Mouse (Mus musculus): ENCODE results near the gene Tssc4. TPM values are rescaled to one million over a fixed set of nuclear protein-coding genes. Genes with fewer than 3 reads are reported as not detected.

Tssc4 gene
- polyA plus RNA-seq, 1 experiment from 2014 or later, result 32.8 TPM

GRCm38 (mm10) chr7:143025496-143025895 lies 43.6 kb upstream of the Tssc4 start:
- no peak overlapping the region for H3K27ac ChIP-seq (ENCODE audit: low read depth, low read length)
- no peak for ATAC-seq
- 87% methylated on average over 3 of the region's 3 CpGs for WGBS

GRCm38 (mm10) chr7:143027196-143027595 lies 41.9 kb upstream of the Tssc4 start:
- Histone ChIP-seq H3K9me3 (ENCODE audit: control insufficient read depth) (no peaks in the 10 kb centered on the region), H3K27ac (ENCODE audit: low read depth, low read length) (no peak overlapping the region), H3K4me2 (replicated peaks; ENCODE audit: low read depth) (no peak overlapping the region), H3K9ac (ENCODE audit: low read depth, low read length) (no peak overlapping the region), H3K4me3 (ENCODE audit: low read depth, low read length) (no peak overlapping the region), H3K27me3 (replicated peaks; ENCODE audit: control insufficient read depth, insufficient read depth, low read length) (no peaks in the 10 kb centered on the region; the same call in 1 of the 2 replicates), H3K4me1 (replicated peaks; ENCODE audit: control insufficient read depth, insufficient read depth, low read length) (no peaks in the 10 kb centered on the region), H3K36me3 (ENCODE audit: control insufficient read depth, insufficient read depth) (no peaks in the 10 kb centered on the region)
- WGBS, result 87% methylated on average over 4 of the region's 4 CpGs
- no peak for ATAC-seq
- no peak for TF ChIP-seq CTCF (IDR thresholded peaks at IDR 0.05; ENCODE audit: low read depth)

More at GRCm38 (mm10) chr7:143025496-143025895, 43.6 kb upstream of the Tssc4 start:
- Histone ChIP-seq H3K27me3 (replicated peaks; ENCODE audit: control insufficient read depth, insufficient read depth, low read length) (no peaks in the 10 kb centered on the region; the same call in 1 of the 2 replicates), H3K4me3 (ENCODE audit: low read depth, low read length) (no peak overlapping the region), H3K4me2 (replicated peaks; ENCODE audit: low read depth) (no peak overlapping the region), H3K36me3 (ENCODE audit: control insufficient read depth, insufficient read depth) (no peaks in the 10 kb centered on the region), H3K4me1 (replicated peaks; ENCODE audit: control insufficient read depth, insufficient read depth, low read length) (0 out of 2 replicates have a peak, but pooled peaks cover 3% of the 10 kb centered on the region), H3K9ac (ENCODE audit: low read depth, low read length) (no peak overlapping the region), H3K9me3 (ENCODE audit: control insufficient read depth) (no peaks in the 10 kb centered on the region)
- no peak for TF ChIP-seq CTCF (IDR thresholded peaks at IDR 0.05; ENCODE audit: low read depth)

- H3K9me3 ChIP-seq (ENCODE audit: control insufficient read depth), result no peaks in the 10 kb centered on the region
- WGBS, result 59% methylated on average over 1 of the region's 1 CpGs
- no peak overlapping the region for H3K4me2 ChIP-seq (replicated peaks; ENCODE audit: low read depth)
- no peaks in the 10 kb centered on the region for H3K36me3 ChIP-seq (ENCODE audit: control insufficient read depth, insufficient read depth)
- H3K27ac ChIP-seq (ENCODE audit: low read depth, low read length), result no peak overlapping the region
- H3K9ac ChIP-seq (ENCODE audit: low read depth, low read length), result no peak overlapping the region
- no peaks in the 10 kb centered on the region for H3K4me1 ChIP-seq (replicated peaks; ENCODE audit: control insufficient read depth, insufficient read depth, low read length)
- H3K27me3 ChIP-seq (replicated peaks; ENCODE audit: control insufficient read depth, insufficient read depth, low read length), result no peaks in the 10 kb centered on the region; the same call in 1 of the 2 replicates
- H3K4me3 ChIP-seq (ENCODE audit: low read depth, low read length), result no peak overlapping the region
- ATAC-seq, result no peak
- TF ChIP-seq CTCF (IDR thresholded peaks at IDR 0.05; ENCODE audit: low read depth), result no peak
These were observed 37.2 kb upstream of the Tssc4 start for GRCm38 (mm10) chr7:143031816-143032215.

GRCm38 (mm10) chr7:143033581-143033980 lies 35.5 kb upstream of the Tssc4 start:
- no peak for ATAC-seq
- no peak overlapping the region for H3K27ac ChIP-seq (ENCODE audit: low read depth, low read length)
- 84% methylated on average over 4 of the region's 4 CpGs for WGBS
- no peaks in the 10 kb centered on the region for H3K4me1 ChIP-seq (replicated peaks; ENCODE audit: control insufficient read depth, insufficient read depth, low read length)
- no peak overlapping the region for H3K4me2 ChIP-seq (replicated peaks; ENCODE audit: low read depth)
- H3K36me3 ChIP-seq (ENCODE audit: control insufficient read depth, insufficient read depth), result no peaks in the 10 kb centered on the region
- no peak overlapping the region for H3K9ac ChIP-seq (ENCODE audit: low read depth, low read length)
- H3K4me3 ChIP-seq (ENCODE audit: low read depth, low read length), result no peak overlapping the region
- TF ChIP-seq CTCF (IDR thresholded peaks at IDR 0.05; ENCODE audit: low read depth), result no peak
- peaks cover 2% of the 10 kb centered on the region; the same call in 1 of the 2 replicates for H3K27me3 ChIP-seq (replicated peaks; ENCODE audit: control insufficient read depth, insufficient read depth, low read length)
- H3K9me3 ChIP-seq (ENCODE audit: control insufficient read depth), result no peaks in the 10 kb centered on the region

GRCm38 (mm10) chr7:143034112-143034511 lies 34.9 kb upstream of the Tssc4 start:
- ATAC-seq, result no peak
- H3K36me3 ChIP-seq (ENCODE audit: control insufficient read depth, insufficient read depth), result no peaks in the 10 kb centered on the region
- H3K27me3 ChIP-seq (replicated peaks; ENCODE audit: control insufficient read depth, insufficient read depth, low read length), result peaks cover 3% of the 10 kb centered on the region; the same call in 1 of the 2 replicates
- no peak for TF ChIP-seq CTCF (IDR thresholded peaks at IDR 0.05; ENCODE audit: low read depth)
- no peak overlapping the region for H3K9ac ChIP-seq (ENCODE audit: low read depth, low read length)
- no peaks in the 10 kb centered on the region for H3K9me3 ChIP-seq (ENCODE audit: control insufficient read depth)
- WGBS, result 89% methylated on average over 2 of the region's 2 CpGs
- no peak overlapping the region for H3K4me2 ChIP-seq (replicated peaks; ENCODE audit: low read depth)
- H3K4me3 ChIP-seq (ENCODE audit: low read depth, low read length), result no peak overlapping the region
- no peaks in the 10 kb centered on the region for H3K4me1 ChIP-seq (replicated peaks; ENCODE audit: control insufficient read depth, insufficient read depth, low read length)
- no peak overlapping the region for H3K27ac ChIP-seq (ENCODE audit: low read depth, low read length)

- Histone ChIP-seq H3K36me3 (ENCODE audit: control insufficient read depth, insufficient read depth) (no peaks in the 10 kb centered on the region), H3K4me2 (replicated peaks; ENCODE audit: low read depth) (no peak overlapping the region), H3K4me3 (ENCODE audit: low read depth, low read length) (no peak overlapping the region), H3K9ac (ENCODE audit: low read depth, low read length) (no peak overlapping the region), H3K4me1 (replicated peaks; ENCODE audit: control insufficient read depth, insufficient read depth, low read length) (no peaks in the 10 kb centered on the region), H3K27ac (ENCODE audit: low read depth, low read length) (no peak overlapping the region), H3K9me3 (ENCODE audit: control insufficient read depth) (no peaks in the 10 kb centered on the region), H3K27me3 (replicated peaks; ENCODE audit: control insufficient read depth, insufficient read depth, low read length) (peaks cover 3% of the 10 kb centered on the region; the same call in 1 of the 2 replicates)
- TF ChIP-seq CTCF (IDR thresholded peaks at IDR 0.05; ENCODE audit: low read depth), result no peak
- ATAC-seq, result no peak
- WGBS, result 87% methylated on average over 8 of the region's 8 CpGs
These were observed 34.3 kb upstream of the Tssc4 start for GRCm38 (mm10) chr7:143034519-143035450.
